Mouse (Mus musculus) cerebellum, postnatal 10 days (tissue): ENCODE measurements around the gene Pde8b.

Experiments
- DNase-seq, 2 experiments: peaks; one replicate each; pipeline ENCODE4 v3.0.0; 2021; ENCODE audit warnings: mixed read lengths in 2 of 2

The Pde8b gene

GRCm38 (mm10) chr13:95017278-95017677, 232.9 kb downstream of the Pde8b start:
- DNase-seq, result no peak

GRCm38 (mm10) chr13:95011546-95012257, 238.4 kb downstream of the Pde8b start:
- no peak for DNase-seq

- DNase-seq, result no peak
Observed at GRCm38 (mm10) chr13:95009261-95009660, 240.9 kb downstream of the Pde8b start.

- DNase-seq, result no peak
Observed at GRCm38 (mm10) chr13:95007281-95007680, 242.9 kb downstream of the Pde8b start.

- no peak for DNase-seq
Observed at GRCm38 (mm10) chr13:94990516-94990915, 259.6 kb downstream of the Pde8b start.

GRCm38 (mm10) chr13:94979081-94979480, 271.1 kb downstream of the Pde8b start:
- no peak for DNase-seq

- peak; percentile 96 for DNase-seq
Observed at GRCm38 (mm10) chr13:94976219-94977186, 273.6 kb downstream of the Pde8b start, which contains the start of gene Wdr41. TSS of gene Wdr41 (plus strand) at chr13:94976344.

- no peak for DNase-seq
Observed at GRCm38 (mm10) chr13:94975828-94976218, 274.3 kb downstream of the Pde8b start.
